Mouse (Mus musculus) gastrocnemius, adult 8-10 months (tissue): ENCODE measurements around the gene Lgmn. TPM values are rescaled to one million over a fixed set of nuclear protein-coding genes. Genes with fewer than 3 reads are reported as not detected.
A peak's percentile ranks its signal among the peaks of the same experiment; 100 is the strongest.

Source experiments
- DNase-seq, 2 experiments: peaks; one replicate each; pipeline ENCODE4 v3.0.0; 2022; ENCODE audit warnings: low spot score in 2 of 2
- total RNA-seq, 4 experiments: library from RNA; stranded (reverse); gene quantifications; 2 replicates each; pipeline ENCODE4 v1.2.4; 2022

Lgmn gene
- total RNA-seq, 4 experiments from 2014 or later = 17.5 to 24.8 (median 18.9) TPM

DNA sequence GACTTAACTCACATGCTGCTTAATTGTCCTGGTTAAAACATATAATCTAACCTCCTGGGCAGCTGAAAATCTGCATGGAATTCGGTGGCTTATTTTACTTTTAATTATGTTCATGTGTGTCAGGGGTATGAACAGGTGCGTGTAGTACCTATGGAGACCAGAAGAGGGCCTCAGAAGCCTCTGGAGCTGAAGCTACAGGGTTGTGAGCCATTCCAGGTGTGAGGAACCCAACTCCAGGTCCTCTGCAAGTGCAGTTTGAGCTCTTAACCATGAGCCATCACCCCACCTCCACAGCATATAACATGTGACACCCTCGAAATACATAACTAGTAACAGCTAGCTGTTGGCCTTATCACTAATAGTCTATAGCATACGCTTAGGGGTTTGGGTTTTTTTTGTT, 47.6 kb downstream of the Lgmn start:
- DNase-seq = no peak

- DNase-seq = no peak
Observed at GRCm38 (mm10) chr12:102391109-102391508, 48.5 kb downstream of the Lgmn start.

GRCm38 (mm10) chr12:102390042-102390441, 49.6 kb downstream of the Lgmn start:
- no peak for DNase-seq

GRCm38 (mm10) chr12:102387219-102387917, 52.2 kb downstream of the Lgmn start:
- peak; percentile 60 to 68 for DNase-seq

DNA sequence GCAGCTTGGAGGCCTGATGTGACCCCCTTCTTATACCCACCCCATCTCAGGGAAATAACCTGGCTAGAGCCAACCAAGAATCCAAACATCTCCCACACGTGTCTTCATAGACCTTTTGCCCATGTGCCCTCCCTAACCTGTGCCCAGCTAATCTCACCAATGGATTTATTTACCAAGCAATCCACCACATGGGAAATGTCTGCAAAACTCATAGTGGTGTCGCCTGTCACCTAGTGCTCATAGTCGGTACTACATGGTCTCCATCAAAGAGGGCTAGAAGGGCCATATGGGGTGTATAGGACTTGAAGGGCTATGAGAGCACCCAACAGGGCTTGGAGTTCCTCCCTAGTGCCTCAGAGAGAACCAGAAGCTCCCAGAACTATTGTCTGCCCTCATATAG, 54.8 kb downstream of the Lgmn start:
- no peak for DNase-seq

- DNase-seq = no peak
Observed at GRCm38 (mm10) chr12:102383288-102383687, 56.3 kb downstream of the Lgmn start.

DNA sequence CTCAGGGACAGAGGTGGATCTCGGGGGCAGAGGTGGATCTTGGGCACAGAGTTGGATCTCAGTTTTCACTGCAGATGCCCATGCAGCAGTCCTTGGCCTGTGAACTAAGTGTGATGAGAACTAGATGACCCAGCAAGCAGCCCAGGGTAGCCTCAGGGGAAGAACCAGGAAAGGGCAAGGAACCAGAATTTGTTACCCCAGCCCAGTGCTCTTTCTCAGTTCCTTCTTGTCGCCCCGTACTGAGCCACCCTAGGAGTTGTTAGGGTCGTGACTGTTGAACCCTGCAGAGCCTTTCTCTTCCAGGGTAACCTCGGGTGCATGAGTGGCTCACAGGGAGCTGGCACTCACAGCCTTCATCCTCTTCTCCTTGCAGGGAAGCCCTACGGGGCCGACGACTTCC, 57.4 kb downstream of the Lgmn start:
- DNase-seq = no peak

DNA sequence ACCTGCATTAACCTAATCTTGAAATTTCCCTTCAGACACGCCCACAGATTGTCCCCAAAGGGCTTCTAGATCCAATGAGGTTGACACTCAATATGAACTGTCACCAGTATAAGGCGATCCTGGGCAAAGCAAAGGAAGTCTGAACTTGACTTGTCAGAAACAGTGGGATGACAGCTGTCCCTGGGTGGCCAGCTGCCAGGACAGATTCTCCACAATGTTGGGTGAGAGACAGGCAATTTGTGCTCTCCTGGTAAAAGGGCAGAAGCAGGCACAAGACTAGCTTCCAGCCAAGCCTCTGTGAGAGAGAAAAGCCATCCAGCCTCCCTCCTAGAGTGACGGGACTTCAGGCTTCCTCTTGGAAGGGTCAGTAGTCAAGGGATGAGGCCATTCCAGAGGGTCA, 67.3 kb downstream of the Lgmn start:
- DNase-seq = no peak

GRCm38 (mm10) chr12:102370931-102371500, 68.6 kb downstream of the Lgmn start:
- no peak for DNase-seq

GRCm38 (mm10) chr12:102369488-102370235, 70.0 kb downstream of the Lgmn start:
- DNase-seq = no peak

DNA sequence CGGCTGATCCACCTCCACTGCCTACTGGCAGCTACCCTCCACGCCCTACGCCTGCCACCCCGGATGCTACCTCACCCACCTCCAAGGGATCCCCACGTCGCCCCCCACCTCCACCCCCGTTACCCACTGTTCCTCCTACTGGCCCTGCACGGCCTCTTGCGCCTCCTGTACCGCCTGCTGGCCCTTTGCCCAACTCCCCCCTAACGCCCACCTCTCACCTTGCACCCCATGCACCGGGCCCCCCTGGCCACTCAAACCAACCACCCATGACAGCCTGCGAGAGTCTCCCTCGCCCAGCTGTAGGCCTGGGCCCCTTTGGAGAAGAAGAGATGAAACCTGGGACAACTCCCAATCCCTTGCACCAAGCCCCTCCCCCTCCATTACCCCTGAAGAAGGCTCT, 71.1 kb downstream of the Lgmn start:
- DNase-seq = no peak

GRCm38 (mm10) chr12:102368066-102368465, 71.5 kb downstream of the Lgmn start:
- no peak for DNase-seq

GRCm38 (mm10) chr12:102367075-102367474, 72.5 kb downstream of the Lgmn start:
- DNase-seq = no peak

DNA sequence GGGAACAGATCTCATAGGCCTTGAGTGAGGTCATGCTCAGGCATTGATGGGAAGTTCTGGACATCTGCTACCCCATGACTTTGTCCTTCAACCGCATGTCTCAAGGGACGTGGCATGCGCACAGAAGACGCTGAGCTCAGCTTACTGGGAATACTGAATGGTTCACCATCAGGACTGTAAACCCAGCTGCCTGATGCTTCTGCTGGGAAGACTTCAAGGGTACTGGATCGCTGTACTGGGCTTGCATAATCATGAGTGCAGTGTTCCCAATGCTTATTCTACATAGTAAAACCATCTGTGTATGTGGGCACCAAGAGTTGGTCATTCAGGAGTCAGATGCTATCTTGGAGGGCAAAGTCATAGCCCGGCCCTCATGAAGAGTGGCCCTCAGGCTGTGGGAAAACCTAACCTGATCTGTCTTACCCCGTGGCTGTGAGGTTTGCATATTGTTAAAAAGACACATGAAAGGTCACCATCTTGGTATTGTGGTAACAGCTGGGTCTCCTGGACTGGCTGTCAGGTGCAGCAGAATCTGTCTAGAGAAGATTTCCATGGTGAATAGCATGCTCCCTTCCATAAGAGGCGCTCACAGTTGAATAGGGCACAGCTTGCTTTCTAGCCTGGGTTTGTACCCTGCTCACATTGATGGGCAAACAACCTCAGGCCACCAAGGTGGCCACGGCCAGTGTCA, 73.3 kb downstream of the Lgmn start:
- DNase-seq = no peak

DNA sequence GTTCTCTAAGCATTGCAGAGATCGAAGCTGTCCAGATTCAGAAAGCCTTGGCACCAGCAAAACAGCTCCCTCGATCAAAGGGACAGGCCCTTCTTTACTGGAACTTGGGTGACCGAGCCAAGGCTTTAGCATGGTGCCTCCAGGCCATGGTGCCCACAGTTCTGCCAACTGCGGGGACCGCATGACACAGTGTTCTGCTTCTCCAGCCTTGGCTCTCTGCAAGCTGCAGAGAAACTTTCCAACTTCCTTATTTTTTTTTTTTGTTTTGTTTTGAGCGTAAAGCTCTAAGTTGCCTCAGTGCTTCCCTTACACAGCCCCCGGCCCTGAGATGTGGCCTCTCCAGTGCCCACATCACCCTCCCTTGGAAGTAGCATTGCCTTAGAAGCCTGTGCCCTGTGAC, 74.6 kb downstream of the Lgmn start:
- DNase-seq = no peak

DNA sequence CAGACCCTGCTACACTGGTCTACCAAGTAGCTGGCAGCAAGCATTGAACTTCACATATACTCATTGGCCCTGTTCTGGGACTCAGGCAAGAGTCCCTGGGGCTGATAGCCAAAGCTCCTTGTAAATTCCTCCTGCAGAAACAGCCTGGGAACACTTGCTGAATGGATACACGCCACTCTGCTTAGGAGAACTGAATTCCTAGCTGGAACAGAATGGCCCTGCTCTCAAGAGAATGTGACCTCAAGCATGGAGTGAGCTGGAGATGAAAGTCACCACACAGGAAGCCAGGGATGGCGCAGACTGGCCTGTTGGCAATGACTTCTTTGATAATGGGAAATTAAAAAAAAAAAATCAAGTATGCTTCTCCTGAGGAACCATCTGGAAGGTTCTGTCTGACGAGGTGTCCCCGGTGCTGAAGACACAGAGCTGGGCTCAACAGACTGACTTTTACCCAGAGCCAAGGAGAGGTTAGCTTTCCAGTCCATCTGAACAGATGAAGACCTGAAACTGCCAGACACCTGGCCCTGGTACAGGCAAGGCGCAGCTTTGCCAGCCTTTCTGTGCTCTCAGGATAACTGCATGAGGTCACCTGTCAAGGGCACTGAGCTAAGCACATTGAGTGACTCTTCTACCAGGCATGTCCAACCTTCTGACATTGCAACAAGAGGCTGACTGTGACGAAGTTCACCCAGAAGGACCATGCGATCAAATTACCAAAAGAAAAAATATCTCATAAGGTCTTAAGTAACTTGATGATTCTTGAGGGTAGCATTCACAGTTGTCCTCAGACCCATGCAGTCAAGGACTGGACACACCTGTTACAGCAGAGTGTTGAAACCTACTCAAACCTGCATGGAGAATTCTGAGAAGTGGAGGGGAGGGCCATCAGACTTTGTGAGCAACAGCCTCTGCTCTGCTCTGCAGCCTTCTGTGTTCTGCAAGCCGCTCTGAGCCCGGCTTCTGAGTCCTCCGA, 78.1 kb downstream of the Lgmn start:
- no peak for DNase-seq

- DNase-seq = no peak
Observed at GRCm38 (mm10) chr12:102359390-102359789, 80.2 kb downstream of the Lgmn start.

- DNase-seq = no peak
Observed at GRCm38 (mm10) chr12:102356781-102357180, 82.8 kb downstream of the Lgmn start.

GRCm38 (mm10) chr12:102355784-102356183, 83.8 kb downstream of the Lgmn start:
- no peak for DNase-seq

DNA sequence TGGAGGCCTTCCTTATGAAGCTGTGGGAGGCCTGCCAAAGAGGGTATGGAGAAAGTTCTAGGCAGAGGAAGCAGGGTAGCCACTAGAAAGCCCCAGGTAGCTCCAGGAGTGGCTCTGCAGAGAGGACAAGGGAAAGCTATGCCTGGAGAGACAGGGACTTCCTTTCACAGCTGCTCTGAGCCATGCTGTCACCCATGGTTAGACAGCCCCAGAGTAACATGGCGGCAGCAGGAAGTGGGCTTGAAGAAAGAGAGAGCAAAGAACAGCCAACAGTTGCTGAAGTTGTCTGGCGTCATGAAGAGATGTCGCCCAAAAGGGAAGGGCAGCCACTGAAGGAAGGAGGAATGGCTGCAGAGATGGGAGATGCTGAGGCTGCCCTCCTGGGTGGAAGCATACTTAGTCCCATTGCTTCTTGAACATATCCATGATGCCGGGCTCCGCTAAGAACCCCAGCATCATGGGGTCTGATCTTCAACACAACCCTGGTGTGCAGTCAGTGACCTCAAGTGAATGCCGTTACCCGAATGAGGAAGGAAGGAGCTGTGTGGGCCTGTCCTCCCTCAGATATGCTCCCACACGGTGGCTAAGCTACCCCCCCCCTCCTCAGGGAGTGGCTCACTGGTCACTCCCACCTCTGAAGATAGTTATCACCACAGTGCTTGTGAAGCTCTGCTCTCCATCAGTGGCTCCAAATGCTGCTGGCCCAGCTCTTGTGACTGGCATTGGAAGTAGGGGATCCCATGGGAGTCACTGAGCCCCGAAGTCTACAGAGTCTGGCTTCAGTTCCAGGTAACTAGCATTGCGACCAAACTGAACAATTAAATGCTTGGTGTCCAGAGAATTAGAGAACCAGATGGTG, 85.3 kb downstream of the Lgmn start:
- no peak for DNase-seq
